Mouse (Mus musculus) right cerebral cortex, postnatal 10 days (tissue): ENCODE results near the gene Gfm2.
A peak's percentile ranks its signal among the peaks of the same experiment; 100 is the strongest.
"Not testable (repeated sequence)": the region's sequence is repeated elsewhere in the genome, so short reads cannot be mapped to it uniquely, and the experiment has no call there.

Experiments
- DNase-seq, 2 experiments: peaks; one replicate each; pipeline ENCODE4 v3.0.0; 2021; ENCODE audit warnings: low spot score in 2 of 2

Gene Gfm2

GRCm38 (mm10) chr13:97137466-97138400, at the start of gene Gfm2, which contains the start of gene Nsa2:
Gene Gfm2, plus strand, starts transcription at chr13:97137937.
Gene Nsa2, minus strand, starts transcription at chr13:97137937.
- peak; percentile 94 to 95 for DNase-seq

DNA sequence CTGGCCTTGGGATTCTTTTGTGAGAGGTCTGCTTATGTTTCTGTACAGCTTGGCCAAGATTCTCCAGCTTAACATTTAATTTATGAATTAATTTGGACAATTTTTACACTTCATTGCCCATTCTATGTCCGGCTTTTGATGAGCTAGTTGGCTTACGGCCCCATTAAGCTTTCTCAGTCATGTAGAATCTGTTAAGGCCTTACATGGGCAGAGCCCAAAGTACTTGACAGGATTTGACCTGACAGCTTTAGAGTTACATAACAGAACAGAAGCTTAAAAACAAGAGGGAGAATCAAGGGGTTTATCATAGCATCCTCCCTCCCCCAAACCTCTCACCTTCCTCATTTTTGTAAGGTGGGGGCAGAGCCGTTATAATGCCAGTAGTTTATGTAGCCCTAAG, 49.6 kb upstream of the Gfm2 start:
- DNase-seq, result no peak

DNA sequence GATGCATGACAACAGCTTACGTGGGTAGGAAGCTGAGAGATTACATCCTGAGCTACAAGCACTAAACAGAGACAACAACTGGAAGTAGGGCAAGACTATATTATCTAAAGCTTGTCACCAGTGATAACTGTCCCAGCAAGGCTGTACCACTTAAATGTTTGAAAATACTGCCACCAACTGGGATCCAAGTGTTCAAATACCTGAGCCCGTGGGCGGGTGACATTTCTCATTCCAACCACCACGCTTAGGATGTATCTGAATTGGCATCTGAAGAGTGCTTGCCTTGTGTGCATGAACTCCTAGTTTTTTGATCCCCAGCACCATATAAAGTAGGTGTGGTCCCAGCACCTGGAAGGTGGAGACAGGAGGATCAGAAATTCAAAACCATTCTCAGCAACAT, 42.0 kb upstream of the Gfm2 start:
- DNase-seq, result no peak

- DNase-seq, result peak; percentile 75 to 83
Measured at GRCm38 (mm10) chr13:97099187-97099852, 38.4 kb upstream of the Gfm2 start, which contains the start of gene Gm6169. Gene Gm6169, minus strand, starts transcription at chr13:97099237.

- DNase-seq, result peak; percentile 36 to 39
Measured at GRCm38 (mm10) chr13:97104996-97105395, 32.7 kb upstream of the Gfm2 start.

DNA sequence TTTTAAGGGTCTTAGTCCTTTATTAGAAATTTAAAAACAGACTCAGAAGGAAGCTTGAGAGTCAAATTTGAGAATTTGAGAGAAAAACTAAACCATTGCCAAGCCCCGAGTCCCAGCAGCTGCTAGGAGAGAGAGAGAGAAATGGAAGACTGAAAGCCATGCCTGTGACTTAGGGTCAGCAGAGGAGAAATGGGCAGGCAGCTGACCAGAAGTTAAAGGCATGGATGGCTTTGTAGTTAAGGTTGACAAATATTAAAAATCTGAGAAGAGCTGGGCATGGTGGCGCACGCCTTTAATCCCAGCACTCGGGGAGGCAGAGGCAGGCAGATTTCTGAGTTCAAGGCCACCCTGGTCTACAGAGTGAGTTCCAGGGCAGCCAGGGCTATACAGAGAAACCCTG, 30.0 kb upstream of the Gfm2 start:
- not testable (repeated sequence) for DNase-seq

- no peak for DNase-seq
Measured at GRCm38 (mm10) chr13:97109046-97109445, 28.7 kb upstream of the Gfm2 start.

- DNase-seq, result no peak
Measured at GRCm38 (mm10) chr13:97121341-97121740, 16.4 kb upstream of the Gfm2 start.

DNA sequence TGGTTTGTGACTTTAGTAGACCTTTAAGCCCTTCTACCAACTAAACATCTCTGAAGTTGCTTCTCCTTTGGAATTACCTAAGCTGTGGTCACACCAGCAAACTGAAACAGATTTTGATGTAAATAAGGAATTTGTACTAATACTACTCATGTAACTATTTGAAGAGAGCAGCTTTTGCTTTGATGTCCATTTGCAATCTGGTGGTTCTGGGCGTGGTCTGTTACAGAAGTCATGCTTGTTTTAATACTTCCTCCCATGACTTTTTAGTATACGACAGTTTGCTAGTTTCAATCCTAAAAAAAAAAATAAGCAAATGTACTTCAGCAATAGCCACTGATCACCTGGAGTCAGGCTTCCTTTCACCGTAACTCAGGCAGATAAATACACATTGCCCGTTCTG, 8.1 kb upstream of the Gfm2 start:
- DNase-seq, result not testable (repeated sequence)

DNA sequence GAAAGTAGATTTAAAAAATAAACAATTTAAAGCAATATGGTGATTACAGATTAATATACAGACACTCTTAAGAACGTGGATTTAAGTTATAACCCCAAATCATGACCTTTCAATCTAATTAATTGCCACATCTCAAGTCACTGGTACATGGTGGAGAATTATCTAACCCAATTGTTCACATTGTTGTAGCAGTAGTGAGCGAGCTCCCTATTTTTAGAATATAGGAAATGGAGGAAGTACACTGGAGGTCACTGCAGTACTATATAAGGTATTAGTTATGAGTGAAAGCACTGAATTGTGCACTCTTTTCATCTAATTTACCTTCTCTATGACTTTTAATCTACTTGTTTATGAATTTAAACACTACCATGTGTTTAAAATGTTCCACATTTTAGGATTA, 7.3 kb upstream of the Gfm2 start:
- DNase-seq, result not testable (repeated sequence)

DNA sequence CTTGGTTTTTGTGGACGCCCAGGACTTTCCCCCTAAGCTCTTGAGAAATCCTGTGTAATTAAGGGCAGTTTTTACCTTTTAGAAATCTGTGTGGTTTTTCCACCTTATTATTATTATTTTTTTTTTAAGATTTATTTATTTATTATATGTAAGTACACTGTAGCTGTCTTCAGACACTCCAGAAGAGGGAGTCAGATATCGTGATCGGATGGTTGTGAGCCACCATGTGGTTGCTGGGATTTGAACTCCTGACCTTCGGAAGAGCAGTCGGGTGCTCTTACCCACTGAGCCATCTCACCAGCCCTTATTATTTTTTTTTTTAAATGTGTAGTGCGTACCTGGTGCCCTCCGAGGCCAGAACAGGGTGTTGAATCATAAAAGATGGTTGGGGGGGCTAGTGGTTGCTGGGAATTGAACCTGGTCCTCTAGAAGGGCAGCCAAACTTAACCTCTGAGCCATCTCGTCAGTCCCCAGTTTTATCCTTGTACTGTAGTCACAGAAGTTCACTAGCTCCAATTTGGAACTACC, 731 bp downstream of the Gfm2 start:
- DNase-seq, result not testable (repeated sequence)

- no peak for DNase-seq
Measured at GRCm38 (mm10) chr13:97142321-97142720, 4.6 kb downstream of the Gfm2 start.

GRCm38 (mm10) chr13:97145834-97146233, 8.1 kb downstream of the Gfm2 start:
- DNase-seq, result peak in 1 of 2 experiments; percentile 44

DNA sequence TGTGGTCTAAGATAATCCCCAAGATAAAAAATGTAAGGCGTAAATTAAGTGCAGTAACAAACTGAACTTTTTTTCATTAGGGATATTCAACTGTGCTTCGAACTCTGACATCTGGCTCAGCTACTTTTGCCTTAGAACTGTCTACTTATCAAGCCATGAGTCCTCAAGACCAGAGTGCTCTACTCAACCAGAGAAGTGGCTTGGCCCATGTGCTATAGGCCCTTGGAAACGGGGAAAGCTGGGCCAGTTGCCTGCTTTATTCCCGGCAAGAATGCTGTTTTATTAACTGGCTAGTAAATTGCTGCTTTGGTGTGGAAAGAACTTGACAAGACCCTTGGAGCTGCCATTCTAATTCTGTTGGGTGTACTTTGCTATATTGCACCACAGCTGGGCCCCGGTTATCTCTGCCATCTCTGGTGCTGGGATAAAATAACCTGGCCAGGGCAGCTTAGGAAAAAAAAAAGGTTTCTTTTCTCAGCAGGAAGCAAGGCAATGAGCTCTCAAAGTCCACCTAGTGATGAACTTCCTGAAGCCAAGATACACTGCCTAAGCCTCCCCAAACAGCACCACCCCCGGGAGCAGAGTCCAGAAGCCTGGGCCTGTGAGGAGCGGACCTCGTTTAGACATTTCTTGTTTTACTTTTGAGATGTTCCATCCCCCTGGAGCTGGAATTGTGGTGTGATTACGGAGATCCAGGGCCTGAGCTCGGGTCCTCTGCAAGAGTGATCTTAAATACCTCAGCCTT, 38.0 kb downstream of the Gfm2 start:
- no peak for DNase-seq

DNA sequence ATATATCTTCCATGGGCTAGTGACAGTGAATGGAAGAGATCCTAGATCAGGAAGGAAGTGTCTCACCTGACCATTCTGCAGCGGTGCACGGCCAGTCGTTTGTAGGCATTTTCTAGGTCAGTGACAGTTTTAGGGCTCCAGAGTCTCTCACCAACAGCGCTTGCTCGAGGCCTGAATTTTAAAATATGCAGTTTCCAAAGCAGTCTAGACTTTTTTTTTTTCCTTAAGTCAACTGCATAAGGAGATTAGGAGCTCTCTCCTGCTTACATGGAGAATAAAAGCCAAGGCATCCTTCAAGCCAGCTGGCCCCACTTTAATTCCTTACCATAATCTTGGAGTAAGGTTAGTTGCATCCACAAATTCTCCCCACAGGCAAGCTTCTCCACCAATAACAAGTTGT, 39.0 kb downstream of the Gfm2 start:
- no peak for DNase-seq

GRCm38 (mm10) chr13:97178943-97179342, 41.2 kb downstream of the Gfm2 start:
- no peak for DNase-seq

- no peak for DNase-seq
Measured at GRCm38 (mm10) chr13:97180113-97180828, 42.5 kb downstream of the Gfm2 start.

GRCm38 (mm10) chr13:97182821-97183220, 45.1 kb downstream of the Gfm2 start:
- DNase-seq, result no peak

DNA sequence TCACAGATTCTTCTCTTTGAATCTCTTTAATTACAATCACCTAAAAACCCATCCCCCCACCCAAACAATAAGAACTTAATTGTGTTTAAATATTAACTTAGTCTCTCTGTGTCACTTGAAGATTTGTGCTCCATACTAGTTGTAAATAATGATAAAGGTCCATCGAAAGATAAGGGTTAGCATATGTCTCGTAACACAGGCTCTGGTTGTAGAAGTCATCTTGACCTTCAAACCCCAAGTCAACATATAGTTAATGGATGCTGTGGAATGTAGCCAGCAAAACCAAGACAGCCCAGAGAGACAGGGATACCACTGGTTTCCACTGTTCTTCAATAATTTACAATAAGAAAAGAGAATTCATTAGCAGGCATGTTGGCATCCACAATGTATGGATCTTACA, 46.4 kb downstream of the Gfm2 start:
- no peak for DNase-seq

GRCm38 (mm10) chr13:97184656-97185055, 46.9 kb downstream of the Gfm2 start:
- no peak for DNase-seq

DNA sequence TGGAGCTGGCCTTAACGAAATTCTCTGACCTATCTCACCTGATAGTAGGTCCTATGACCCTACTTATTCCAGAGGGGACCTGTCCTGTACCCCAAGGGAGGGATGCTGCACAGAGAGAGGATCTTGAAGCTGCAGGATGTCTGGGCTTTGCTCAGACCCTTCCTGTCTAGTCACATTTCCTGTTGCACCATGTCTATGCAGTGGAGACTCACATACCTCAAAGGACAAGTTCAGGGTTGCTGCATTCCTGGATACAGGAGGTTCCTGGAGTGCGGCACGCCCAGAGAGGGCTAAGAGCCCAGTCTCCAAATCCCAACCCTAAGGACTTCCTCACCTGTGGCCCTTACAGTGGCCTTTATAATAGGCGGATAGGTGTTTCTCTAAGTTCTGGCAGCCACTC, 48.6 kb downstream of the Gfm2 start:
- no peak for DNase-seq
